Mouse (Mus musculus) midbrain, embryonic 16.5 days (tissue): ENCODE results near the gene Reep3. TPM values are rescaled to one million over a fixed set of nuclear protein-coding genes. Genes with fewer than 3 reads are reported as not detected.

Experiments used
- ATAC-seq: fragments of 200-750 bp; cut with Nextera tagmentation; 2 replicates; pipeline ENCODE4 v1.8.0; 2017; ENCODE audit warnings: moderate TSS enrichment
- H3K27ac ChIP-seq: fragments of 300-500 bp; sonication (generic); 2 replicates; pipeline ENCODE4 v1.5.1; 2014; ENCODE audit warnings: mild to moderate bottlenecking, low read length, mixed read lengths
- H3K27me3 ChIP-seq: fragments of 300-500 bp; sonication (generic); 2 replicates; pipeline ENCODE4 v1.6.1; 2014; ENCODE audit warnings: low read depth, low read length, mixed read lengths; ENCODE audit not compliant: control insufficient read depth, insufficient read depth
- H3K36me3 ChIP-seq: fragments of 300-500 bp; sonication (generic); 2 replicates; pipeline ENCODE4 v1.6.1; 2014; ENCODE audit warnings: mild to moderate bottlenecking, low read length, moderate library complexity, mixed read lengths; ENCODE audit not compliant: control insufficient read depth, insufficient read depth
- H3K4me1 ChIP-seq: fragments of 300-500 bp; sonication (generic); 2 replicates; pipeline ENCODE4 v1.6.1; 2014; ENCODE audit warnings: mild to moderate bottlenecking, low read length, mixed read lengths; ENCODE audit not compliant: control insufficient read depth, insufficient read depth
- H3K4me2 ChIP-seq: fragments of 300-500 bp; sonication (generic); 2 replicates; pipeline ENCODE4 v1.6.1; 2014; ENCODE audit warnings: mild to moderate bottlenecking, low read length, mixed read lengths
- H3K4me3 ChIP-seq: fragments of 300-500 bp; sonication (generic); 2 replicates; pipeline ENCODE4 v1.5.1; 2014; ENCODE audit warnings: low read depth, mild to moderate bottlenecking, low read length, moderate library complexity, mixed read lengths
- H3K9ac ChIP-seq: fragments of 300-500 bp; sonication (generic); 2 replicates; pipeline ENCODE4 v1.6.1; 2014; ENCODE audit warnings: low read depth, low read length, mixed read lengths
- H3K9me3 ChIP-seq: fragments of 300-500 bp; sonication (generic); replicated peaks from 2 replicates; pipeline ENCODE4 v1.6.1; 2014; ENCODE audit warnings: mild to moderate bottlenecking, low read length, mixed read lengths; ENCODE audit not compliant: control insufficient read depth, poor library complexity, severe bottlenecking
- WGBS: fragments of 180-500 bp; shearing (Covaris S2); extraction: QIAGEN DNeasy Blood & Tissue Kit; methylation state at CpG from one replicate; pipeline ENCODE4 v1.1.7; 2014; 5-methylcytosine and 5-hydroxymethylcytosine counted together
- polyA plus RNA-seq: library from polyadenylated mRNA; unstranded; fragments of >200 nt; fragmentation: Nextera tagmentation; extraction: Ambion mirVana; gene quantifications from 2 replicates; pipeline ENCODE4 v1.2.1, GENCODE M21; 2015

The Reep3 gene
- polyA plus RNA-seq, 1 experiment from 2014 or later, result 28.2 TPM

DNA sequence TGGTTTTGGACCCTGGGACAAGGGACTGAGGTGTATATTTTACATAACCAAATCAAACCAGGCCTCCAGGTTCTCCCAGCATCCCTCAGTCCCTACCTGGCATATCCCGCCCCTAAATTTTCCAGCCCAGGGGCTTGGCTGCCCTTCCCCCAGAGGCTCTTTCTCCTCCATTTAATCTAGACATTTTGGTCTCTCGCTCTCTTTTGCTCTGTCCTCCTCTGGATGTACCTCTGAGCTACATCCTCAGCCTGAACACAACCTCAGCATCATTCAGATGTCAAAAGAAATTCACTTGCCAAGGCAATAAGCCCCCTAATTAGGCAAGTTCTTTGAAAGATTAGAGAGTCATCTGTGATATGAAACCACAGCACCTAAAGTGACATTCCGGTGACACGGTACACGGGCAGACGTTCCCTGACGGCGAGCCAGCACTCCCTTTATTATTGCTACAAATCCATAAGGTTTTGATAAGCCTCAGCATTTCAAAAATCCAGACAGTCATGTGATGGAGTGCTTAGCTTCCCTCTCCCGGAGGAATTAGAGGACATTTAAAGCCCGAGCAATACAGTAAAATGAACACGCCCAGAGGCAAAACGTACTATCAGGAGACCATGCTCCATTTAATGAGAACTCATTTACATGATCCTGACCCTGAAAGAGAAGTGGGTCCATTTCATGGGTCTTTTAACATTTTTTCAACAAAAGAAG is 51.4 kb downstream of the Reep3 start:
- no peak overlapping the region for H3K4me3 ChIP-seq
- peak overlapping the region; percentile 69 for H3K27ac ChIP-seq
- no peaks in the 10 kb centered on the region for H3K9me3 ChIP-seq
- no peaks in the 10 kb centered on the region for H3K27me3 ChIP-seq
- no peak overlapping the region for H3K9ac ChIP-seq
- no peaks in the 10 kb centered on the region for H3K36me3 ChIP-seq
- H3K4me2 ChIP-seq, result peak overlapping the region; percentile 14
- WGBS, result 21% methylated on average over 12 of the region's 12 CpGs
- peaks cover 8% of the 10 kb centered on the region for H3K4me1 ChIP-seq
- peak; percentile 73 for ATAC-seq

DNA sequence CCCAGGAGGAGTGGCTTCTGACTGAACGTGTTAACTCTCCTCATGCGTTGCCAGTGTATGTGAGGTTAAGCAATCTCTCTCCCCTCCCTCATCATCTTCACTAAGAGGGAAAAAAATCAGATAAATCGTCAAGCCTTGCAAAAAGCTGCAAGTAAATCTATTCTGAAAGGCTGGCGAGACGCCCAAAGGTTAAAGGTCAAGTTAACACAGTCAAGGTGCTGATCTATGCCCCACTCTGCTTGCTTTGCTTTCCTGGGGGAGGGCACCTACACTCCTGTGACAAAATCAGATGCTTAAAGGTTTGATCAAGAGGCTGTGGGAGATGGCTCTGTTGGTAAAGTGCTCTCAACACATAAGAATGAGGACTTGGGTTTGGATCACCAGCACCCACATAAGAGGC is 52.4 kb downstream of the Reep3 start:
- no peak overlapping the region for H3K4me2 ChIP-seq
- no peaks in the 10 kb centered on the region for H3K36me3 ChIP-seq
- WGBS, result 73% methylated on average over 5 of the region's 5 CpGs
- no peak for ATAC-seq
- no peaks in the 10 kb centered on the region for H3K9me3 ChIP-seq
- no peak overlapping the region for H3K9ac ChIP-seq
- no peaks in the 10 kb centered on the region for H3K27me3 ChIP-seq
- no peak overlapping the region for H3K4me3 ChIP-seq
- H3K4me1 ChIP-seq, result peaks cover 8% of the 10 kb centered on the region
- H3K27ac ChIP-seq, result no peak overlapping the region

DNA sequence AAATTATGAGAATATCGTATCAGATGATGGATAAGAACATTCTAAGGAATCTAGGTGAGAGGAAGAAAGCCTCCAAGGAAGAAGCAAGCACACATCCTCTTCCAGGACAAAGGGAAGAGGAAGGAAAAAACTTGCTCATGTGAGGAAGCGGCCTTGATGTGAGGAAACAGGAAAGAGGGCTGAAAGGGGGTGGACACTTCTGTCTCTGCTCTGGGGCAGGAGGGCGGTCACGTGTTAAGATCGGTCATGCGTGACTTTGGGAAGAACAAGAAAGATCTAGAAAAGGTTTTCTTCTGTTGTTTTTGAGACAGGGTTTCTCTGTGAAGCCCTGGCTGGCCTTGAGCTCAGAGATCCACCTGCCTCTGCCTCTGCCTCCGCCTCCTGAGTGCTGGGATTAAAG is 53.5 kb downstream of the Reep3 start:
- no peak overlapping the region for H3K9ac ChIP-seq
- no peak overlapping the region for H3K4me3 ChIP-seq
- H3K36me3 ChIP-seq, result no peaks in the 10 kb centered on the region
- no peak for ATAC-seq
- H3K9me3 ChIP-seq, result no peaks in the 10 kb centered on the region
- peaks cover 8% of the 10 kb centered on the region for H3K4me1 ChIP-seq
- H3K4me2 ChIP-seq, result no peak overlapping the region
- H3K27ac ChIP-seq, result no peak overlapping the region
- 82% methylated on average over 7 of the region's 7 CpGs for WGBS
- H3K27me3 ChIP-seq, result no peaks in the 10 kb centered on the region

DNA sequence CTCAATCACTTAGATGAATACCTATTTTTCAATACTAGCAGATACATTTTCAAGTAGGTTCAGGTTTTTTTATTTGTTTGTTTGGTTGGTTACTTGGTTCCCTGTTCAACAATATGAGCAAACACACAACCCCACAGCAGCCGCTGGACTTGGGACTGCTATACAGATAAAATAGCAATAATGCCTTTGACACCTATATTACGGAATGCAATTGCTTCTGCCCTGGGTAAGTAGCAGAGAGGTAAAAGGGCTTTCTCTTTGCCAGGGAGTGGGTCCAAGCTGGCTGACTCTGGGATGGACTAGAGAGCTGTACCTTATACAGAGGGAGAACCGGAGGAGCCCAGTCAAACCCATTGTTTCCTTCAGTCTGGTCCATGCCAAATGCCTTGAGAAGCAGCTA is 56.3 kb downstream of the Reep3 start:
- Histone ChIP-seq H3K4me2 (no peak overlapping the region), H3K9me3 (no peaks in the 10 kb centered on the region), H3K27me3 (no peaks in the 10 kb centered on the region), H3K4me1 (peaks cover 2% of the 10 kb centered on the region), H3K4me3 (no peak overlapping the region), H3K9ac (no peak overlapping the region), H3K36me3 (no peaks in the 10 kb centered on the region), H3K27ac (no peak overlapping the region)
- no peak for ATAC-seq
- WGBS, result 93% methylated on average over 3 of the region's 3 CpGs

DNA sequence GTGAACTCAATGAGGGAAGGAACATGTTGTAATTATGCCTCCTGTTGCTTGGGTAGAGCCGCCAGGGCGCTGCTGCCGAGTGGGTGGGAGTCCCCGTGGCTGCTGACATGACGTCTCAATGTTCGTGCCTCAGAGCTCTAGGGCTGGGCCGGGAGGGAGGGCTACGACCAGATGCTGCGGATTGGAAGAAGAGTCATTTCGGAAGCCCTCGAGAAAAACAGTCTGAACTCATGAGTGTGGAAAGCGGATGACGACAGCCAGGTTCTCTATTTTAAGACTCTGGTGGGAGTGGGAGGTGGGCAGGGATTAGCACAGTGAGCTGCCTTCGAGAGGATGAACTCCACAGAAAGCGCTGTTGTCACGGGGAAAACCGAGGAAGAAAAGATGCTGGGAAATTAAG is 57.7 kb downstream of the Reep3 start:
- H3K4me2 ChIP-seq, result no peak overlapping the region
- no peak for ATAC-seq
- H3K27ac ChIP-seq, result no peak overlapping the region

DNA sequence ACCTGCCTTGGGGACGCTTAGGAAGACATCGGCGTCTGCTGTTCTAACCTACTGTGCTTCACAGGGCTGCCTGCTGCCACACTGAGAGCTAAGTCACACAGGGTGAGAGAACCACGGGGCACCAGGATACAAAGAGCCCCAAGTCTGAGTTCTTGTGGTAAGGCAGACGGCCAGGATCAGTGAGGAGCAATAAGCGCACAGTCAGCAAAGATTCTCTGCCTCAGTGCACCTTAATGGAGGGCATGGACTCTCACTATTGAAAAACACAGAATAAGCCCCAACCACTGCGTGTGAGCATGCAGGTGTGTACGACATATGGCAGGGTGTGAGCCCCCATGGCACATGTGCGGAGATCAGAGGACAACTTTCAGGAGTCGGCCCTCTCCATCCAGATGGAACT is 60.2 kb downstream of the Reep3 start:
- no peaks in the 10 kb centered on the region for H3K36me3 ChIP-seq
- no peak overlapping the region for H3K4me2 ChIP-seq
- WGBS, result 83% methylated on average over 10 of the region's 10 CpGs
- H3K4me1 ChIP-seq, result 0 out of 2 replicates have a peak, but pooled peaks cover 3% of the 10 kb centered on the region
- no peak overlapping the region for H3K4me3 ChIP-seq
- H3K27ac ChIP-seq, result no peak overlapping the region
- H3K9ac ChIP-seq, result no peak overlapping the region
- no peak for ATAC-seq
- no peaks in the 10 kb centered on the region for H3K27me3 ChIP-seq
- no peaks in the 10 kb centered on the region for H3K9me3 ChIP-seq

More for the DNA sequence above, 57.7 kb downstream of the Reep3 start:
- 56% methylated on average over 17 of the region's 17 CpGs for WGBS
- H3K9me3 ChIP-seq, result no peaks in the 10 kb centered on the region
- H3K27me3 ChIP-seq, result no peaks in the 10 kb centered on the region
- H3K9ac ChIP-seq, result no peak overlapping the region
- no peaks in the 10 kb centered on the region for H3K36me3 ChIP-seq
- H3K4me3 ChIP-seq, result no peak overlapping the region
- no peaks in the 10 kb centered on the region for H3K4me1 ChIP-seq

DNA sequence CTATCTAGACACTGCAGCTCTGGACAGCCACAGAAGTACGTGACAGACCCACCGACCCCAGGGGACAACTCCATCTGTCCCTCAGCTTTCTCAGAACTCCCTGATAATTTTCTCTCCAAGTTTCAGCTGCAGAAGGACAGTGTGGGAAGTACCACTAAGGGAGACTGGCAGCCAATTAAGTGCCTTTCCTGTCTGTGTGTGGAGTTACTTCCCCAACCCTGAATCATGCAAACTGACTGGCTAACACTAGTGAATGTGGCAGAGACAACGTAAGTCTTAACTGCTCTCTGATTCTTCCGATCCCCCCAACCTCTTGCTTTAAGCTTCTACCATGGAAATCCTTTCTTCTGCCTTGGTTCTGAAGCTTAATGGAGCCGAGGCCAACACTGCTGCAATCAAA is 60.6 kb downstream of the Reep3 start:
- no peak overlapping the region for H3K4me3 ChIP-seq
- WGBS, result 73% methylated on average over 5 of the region's 5 CpGs
- H3K4me1 ChIP-seq, result 0 out of 2 replicates have a peak, but pooled peaks cover 3% of the 10 kb centered on the region
- no peak overlapping the region for H3K9ac ChIP-seq
- no peaks in the 10 kb centered on the region for H3K36me3 ChIP-seq
- no peaks in the 10 kb centered on the region for H3K9me3 ChIP-seq
- ATAC-seq, result no peak
- no peak overlapping the region for H3K4me2 ChIP-seq
- H3K27me3 ChIP-seq, result no peaks in the 10 kb centered on the region
- no peak overlapping the region for H3K27ac ChIP-seq

DNA sequence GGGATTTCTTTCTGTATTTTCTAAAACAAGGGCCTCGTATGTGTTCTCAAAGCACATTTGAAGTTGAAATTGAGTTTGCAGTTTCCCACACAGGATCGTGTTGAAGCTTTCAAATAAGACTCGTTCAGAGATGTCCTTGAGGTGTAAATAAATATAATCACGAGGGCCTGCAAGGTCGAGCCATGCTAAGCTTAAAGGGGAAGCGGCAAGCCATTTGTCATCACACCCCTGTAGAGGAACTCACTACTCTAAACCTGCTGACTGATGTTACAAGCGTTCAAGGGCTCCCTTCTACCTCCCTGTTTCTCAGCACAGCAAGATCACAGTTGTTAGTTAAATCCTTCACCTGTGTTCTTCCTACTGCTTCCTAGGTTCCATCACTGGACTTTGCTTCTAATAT is 65.6 kb downstream of the Reep3 start:
- Histone ChIP-seq H3K9ac (no peak overlapping the region), H3K27ac (no peak overlapping the region), H3K4me2 (no peak overlapping the region), H3K9me3 (no peaks in the 10 kb centered on the region), H3K36me3 (no peaks in the 10 kb centered on the region), H3K27me3 (no peaks in the 10 kb centered on the region), H3K4me3 (no peak overlapping the region), H3K4me1 (peaks cover 7% of the 10 kb centered on the region; the same call in 1 of the 2 replicates)
- 79% methylated on average over 7 of the region's 7 CpGs for WGBS
- no peak for ATAC-seq

DNA sequence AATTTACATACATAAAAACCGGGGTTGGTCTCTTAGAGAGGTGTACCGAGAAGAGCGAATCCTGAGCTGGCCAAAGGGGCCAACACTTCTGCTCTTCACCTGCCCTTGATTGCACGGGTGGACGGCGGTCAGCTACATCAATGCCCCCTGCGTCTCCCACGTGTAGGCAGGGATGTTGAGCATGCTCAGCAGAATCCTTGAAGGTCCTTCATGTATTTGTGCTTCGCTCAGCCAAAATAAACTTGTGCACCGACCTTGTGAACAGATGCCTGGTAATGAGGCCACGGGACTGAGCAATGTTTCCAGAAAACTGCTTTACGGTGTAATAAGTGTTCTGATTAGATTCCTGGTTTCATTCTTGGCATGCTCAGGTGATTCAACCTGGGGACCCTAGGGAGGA is 67.4 kb downstream of the Reep3 start:
- H3K27ac ChIP-seq, result no peak overlapping the region
- H3K27me3 ChIP-seq, result no peaks in the 10 kb centered on the region
- ATAC-seq, result no peak
- no peaks in the 10 kb centered on the region for H3K36me3 ChIP-seq
- no peak overlapping the region for H3K4me3 ChIP-seq
- peaks cover 11% of the 10 kb centered on the region; the same call in 1 of the 2 replicates for H3K4me1 ChIP-seq
- H3K9me3 ChIP-seq, result no peaks in the 10 kb centered on the region
- H3K4me2 ChIP-seq, result no peak overlapping the region
- no peak overlapping the region for H3K9ac ChIP-seq
- 71% methylated on average over 12 of the region's 12 CpGs for WGBS
